Mouse (Mus musculus) CH12F3 (cell line): ENCODE measurements around the gene Gm1673.

Experiments
- in situ Hi-C: fragments of 300-500 bp; cut with MboI; formaldehyde crosslinking; loops from 2 replicates; pipeline ENCODE4 v1.14.3; 2020; ENCODE audit warnings: low sequenced_read_pairs

The Gm1673 gene

GRCm38 (mm10) chr5:33997051-33997741 lies 14.0 kb downstream of the Gm1673 start:
- in situ Hi-C loops = no loop called here

DNA sequence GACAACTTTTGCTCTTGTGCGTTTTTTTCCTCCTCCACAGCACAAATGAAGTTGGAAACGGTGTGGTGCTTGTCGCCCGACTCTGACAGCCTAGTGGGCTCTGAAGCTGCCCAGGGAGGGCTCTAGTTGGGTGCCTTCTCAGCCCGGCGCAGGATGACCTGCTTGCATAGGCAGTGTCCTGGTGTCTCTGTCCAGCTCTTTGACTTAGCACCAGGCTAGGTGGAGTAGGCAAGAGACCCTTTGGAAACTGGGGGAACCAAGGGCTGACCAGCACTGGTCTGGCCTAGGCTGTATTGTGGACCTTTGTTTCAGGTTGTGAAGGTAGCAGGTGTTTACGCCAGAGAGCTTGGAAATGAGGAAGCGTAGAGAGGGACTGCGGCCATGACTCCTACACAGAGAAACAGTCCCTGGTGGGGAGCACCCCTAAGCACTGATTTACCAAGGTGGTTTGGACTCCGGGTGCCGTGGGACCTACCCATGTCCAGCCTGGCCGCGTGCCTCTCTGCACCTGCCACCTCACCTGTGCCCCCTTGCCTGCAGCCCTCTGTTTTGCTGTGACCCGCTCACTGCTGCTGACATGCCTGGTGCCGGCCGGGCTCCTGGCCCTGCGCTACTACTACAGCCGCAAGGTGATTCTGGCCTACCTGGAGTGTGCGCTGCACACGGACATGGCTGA lies 14.7 kb downstream of the Gm1673 start:
- in situ Hi-C loops = no loop called here

- in situ Hi-C loops = no loop called here
Observed at GRCm38 (mm10) chr5:33998505-33998877, 15.3 kb downstream of the Gm1673 start.

GRCm38 (mm10) chr5:33999466-34000090 lies 16.3 kb downstream of the Gm1673 start:
- in situ Hi-C loops = no loop called here

- in situ Hi-C loops = no loop called here
Observed at GRCm38 (mm10) chr5:34000809-34001208, 17.6 kb downstream of the Gm1673 start.

GRCm38 (mm10) chr5:34001401-34001800 lies 18.2 kb downstream of the Gm1673 start:
- in situ Hi-C loops = no loop called here

DNA sequence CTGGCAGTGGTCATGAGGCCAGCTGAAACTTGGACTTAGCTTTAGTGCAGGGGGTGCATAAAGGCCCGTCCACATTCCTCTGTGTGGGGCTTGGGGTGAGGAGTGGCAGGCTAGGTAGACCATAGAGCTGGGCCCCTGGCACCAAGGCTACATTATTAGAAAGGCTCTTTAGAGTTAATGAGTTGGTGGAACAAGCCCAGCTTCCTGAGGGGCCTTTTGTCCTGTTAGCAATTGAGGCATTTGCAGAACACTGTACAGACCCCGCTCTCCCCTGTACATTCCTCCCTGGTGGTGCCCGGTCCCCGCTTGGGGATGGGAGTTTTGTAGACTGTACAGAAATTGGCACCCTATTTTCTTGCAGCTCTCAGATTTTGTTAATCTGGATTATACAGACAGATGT lies 19.4 kb downstream of the Gm1673 start:
- in situ Hi-C loops = no loop called here

- in situ Hi-C loops = no loop called here
Observed at GRCm38 (mm10) chr5:34004618-34005017, 21.4 kb downstream of the Gm1673 start.

DNA sequence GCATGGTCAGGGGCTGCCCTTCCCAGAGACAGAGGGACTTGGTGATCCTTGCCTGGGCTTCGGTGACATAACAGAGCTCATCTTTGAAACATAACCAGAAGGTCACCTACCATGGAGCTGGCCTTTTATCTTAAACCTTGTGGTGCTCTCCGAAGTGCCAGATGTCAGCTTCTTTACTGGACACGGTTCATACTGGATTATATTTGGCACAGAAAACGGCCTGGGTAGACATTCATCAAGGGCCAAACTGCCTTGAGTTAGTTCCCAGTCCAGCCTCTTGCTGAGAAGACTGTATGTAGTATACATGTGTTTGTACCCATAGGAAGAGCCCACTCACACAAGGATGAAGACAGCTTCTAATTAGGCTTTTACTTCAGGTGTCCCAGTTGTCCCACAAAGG lies 23.6 kb downstream of the Gm1673 start:
- in situ Hi-C loops = no loop called here

GRCm38 (mm10) chr5:34007392-34007941 lies 24.2 kb downstream of the Gm1673 start:
- in situ Hi-C loops = no loop called here

GRCm38 (mm10) chr5:34014652-34015051 lies 31.4 kb downstream of the Gm1673 start:
- in situ Hi-C loops = no loop called here

GRCm38 (mm10) chr5:34018968-34019367 lies 35.7 kb downstream of the Gm1673 start:
- in situ Hi-C loops = no loop called here

DNA sequence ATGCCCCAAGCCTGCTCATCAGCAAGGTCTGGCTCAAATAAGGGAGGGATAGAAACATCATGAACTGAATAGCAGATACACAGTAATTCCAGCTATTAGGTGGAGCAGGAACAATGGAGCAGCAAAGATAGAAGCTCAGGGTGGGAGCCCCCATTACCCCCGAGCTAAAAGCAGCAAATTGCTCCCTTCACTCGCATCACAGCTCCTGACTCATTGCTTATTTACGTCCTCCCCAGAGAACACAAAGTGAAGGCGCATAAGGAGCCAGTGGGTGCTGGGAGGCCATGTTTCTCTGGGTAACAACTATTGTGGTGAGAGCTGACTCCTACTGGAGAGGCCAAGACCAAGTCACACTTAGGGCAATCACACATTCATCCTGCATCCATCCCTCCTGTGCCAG lies 46.9 kb downstream of the Gm1673 start:
- in situ Hi-C loops = no loop called here

- in situ Hi-C loops = no loop called here
Observed at GRCm38 (mm10) chr5:34031022-34031421, 47.8 kb downstream of the Gm1673 start.

- in situ Hi-C loops = no loop called here
Observed at GRCm38 (mm10) chr5:34032520-34032919, 49.3 kb downstream of the Gm1673 start.
